Mouse (Mus musculus) lung, embryonic 14.5 days (tissue): ENCODE data around the gene Phf20. TPM values are rescaled to one million over a fixed set of nuclear protein-coding genes. Genes with fewer than 3 reads are reported as not detected.
"Not testable (repeated sequence)": the region's sequence is repeated elsewhere in the genome, so short reads cannot be mapped to it uniquely, and the experiment has no call there.

Experiments used
- ATAC-seq: fragments of 200-750 bp; cut with Nextera tagmentation; 2 replicates; pipeline ENCODE4 v1.8.0; 2017; ENCODE audit warnings: mild to moderate bottlenecking, moderate TSS enrichment, moderate library complexity; ENCODE audit not compliant: insufficient read depth
- DNase-seq: peaks from one replicate; pipeline ENCODE4 v3.0.0-alpha.2; 2015
- H3K27ac ChIP-seq: fragments of 300-500 bp; sonication (generic); 2 replicates; pipeline ENCODE4 v1.5.1; 2014; ENCODE audit warnings: low read depth, mild to moderate bottlenecking, moderate library complexity
- H3K27me3 ChIP-seq: fragments of 300-500 bp; sonication (generic); 2 replicates; pipeline ENCODE4 v1.6.1; 2014; ENCODE audit warnings: low read length, control low read depth; ENCODE audit not compliant: insufficient read depth
- H3K36me3 ChIP-seq: fragments of 300-500 bp; sonication (generic); 2 replicates; pipeline ENCODE4 v1.6.1; 2014; ENCODE audit warnings: control low read depth; ENCODE audit not compliant: insufficient read depth
- H3K4me1 ChIP-seq: fragments of 300-500 bp; sonication (generic); 2 replicates; pipeline ENCODE4 v1.6.1; 2014; ENCODE audit warnings: antibody characterized with exemption, control low read depth; ENCODE audit not compliant: insufficient read depth
- H3K4me2 ChIP-seq: fragments of 300-500 bp; sonication (generic); 2 replicates; pipeline ENCODE4 v1.6.1; 2014; ENCODE audit warnings: mild to moderate bottlenecking
- H3K4me3 ChIP-seq: fragments of 300-500 bp; sonication (generic); 2 replicates; pipeline ENCODE4 v1.5.1; 2014; ENCODE audit warnings: low read depth, low read length
- H3K9ac ChIP-seq: fragments of 300-500 bp; sonication (generic); 2 replicates; pipeline ENCODE4 v1.6.1; 2014
- H3K9me3 ChIP-seq: fragments of 300-500 bp; sonication (generic); 2 replicates; pipeline ENCODE4 v1.6.1; 2016; ENCODE audit warnings: low read depth, low read length, control low read depth
- CTCF ChIP-seq: IDR thresholded peaks from 2 replicates; pipeline ENCODE4 v1.5.1; 2016; ENCODE audit warnings: antibody characterized with exemption, low read depth
- WGBS: fragments of 180-500 bp; shearing (Covaris S2); extraction: QIAGEN DNeasy Blood & Tissue Kit; methylation state at CpG from one replicate; pipeline ENCODE4 v1.1.7; 2014; 5-methylcytosine and 5-hydroxymethylcytosine counted together
- polyA plus RNA-seq: library from polyadenylated mRNA; unstranded; fragments of >200 nt; fragmentation: Nextera tagmentation; extraction: Ambion mirVana; gene quantifications from 2 replicates; pipeline ENCODE4 v1.2.1, GENCODE M21; 2014

Gene Phf20
- polyA plus RNA-seq, 1 experiment from 2014 or later, result 73.6 TPM

DNA sequence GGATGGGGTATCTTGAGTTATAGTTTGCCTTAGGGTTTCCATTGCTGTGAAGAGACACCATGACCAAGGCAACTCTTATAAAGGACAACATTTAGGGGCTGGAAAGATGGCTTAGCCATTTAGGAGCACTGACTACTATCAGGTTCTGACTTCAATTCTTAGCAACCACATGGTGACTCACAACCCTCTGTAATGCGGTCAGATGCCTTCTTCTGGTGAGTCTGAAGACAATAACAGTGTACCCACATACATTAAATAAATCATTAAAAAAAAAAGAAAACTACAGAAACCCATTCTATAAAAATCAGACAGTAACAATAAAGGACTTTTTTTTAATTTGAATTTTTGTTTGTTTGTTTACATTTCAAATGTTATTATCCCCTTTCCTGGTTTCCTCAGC, 32.9 kb downstream of the Phf20 start:
- H3K27ac ChIP-seq, result no peak overlapping the region
- TF ChIP-seq CTCF, result no peak
- WGBS, result 100% methylated on average over 1 of the region's 1 CpGs
- peaks cover 56% of the 10 kb centered on the region for H3K36me3 ChIP-seq
- no peak for DNase-seq
- no peaks in the 10 kb centered on the region for H3K27me3 ChIP-seq
- no peaks in the 10 kb centered on the region for H3K4me1 ChIP-seq
- H3K9me3 ChIP-seq, result no peaks in the 10 kb centered on the region
- no peak for ATAC-seq
- no peak overlapping the region for H3K9ac ChIP-seq
- no peak overlapping the region for H3K4me2 ChIP-seq
- no peak overlapping the region for H3K4me3 ChIP-seq

DNA sequence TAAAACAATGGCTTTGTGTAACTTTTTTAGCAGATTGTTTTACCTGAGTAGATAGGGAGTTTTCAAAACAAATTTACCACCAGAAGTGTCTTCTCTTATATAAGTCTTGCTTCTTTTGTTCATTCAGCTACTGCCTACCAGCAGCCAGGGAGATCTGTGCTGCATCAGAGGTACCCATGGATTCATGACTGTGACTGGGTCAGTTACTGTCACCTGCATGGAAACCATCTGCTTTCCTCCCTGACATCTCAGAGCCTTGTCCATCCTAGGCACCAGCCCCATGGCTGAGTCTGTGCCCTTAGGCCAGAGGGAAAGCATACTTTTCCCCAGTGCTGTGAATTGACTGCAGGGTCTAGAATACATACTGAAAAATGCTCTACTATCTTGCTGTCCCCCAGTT, 35.1 kb downstream of the Phf20 start:
- no peak for ATAC-seq
- TF ChIP-seq CTCF, result no peak
- Histone ChIP-seq H3K27me3 (no peaks in the 10 kb centered on the region), H3K9me3 (no peaks in the 10 kb centered on the region), H3K36me3 (peaks cover 49% of the 10 kb centered on the region), H3K4me3 (no peak overlapping the region), H3K4me2 (no peak overlapping the region), H3K27ac (no peak overlapping the region), H3K9ac (no peak overlapping the region), H3K4me1 (no peaks in the 10 kb centered on the region)
- DNase-seq, result no peak

DNA sequence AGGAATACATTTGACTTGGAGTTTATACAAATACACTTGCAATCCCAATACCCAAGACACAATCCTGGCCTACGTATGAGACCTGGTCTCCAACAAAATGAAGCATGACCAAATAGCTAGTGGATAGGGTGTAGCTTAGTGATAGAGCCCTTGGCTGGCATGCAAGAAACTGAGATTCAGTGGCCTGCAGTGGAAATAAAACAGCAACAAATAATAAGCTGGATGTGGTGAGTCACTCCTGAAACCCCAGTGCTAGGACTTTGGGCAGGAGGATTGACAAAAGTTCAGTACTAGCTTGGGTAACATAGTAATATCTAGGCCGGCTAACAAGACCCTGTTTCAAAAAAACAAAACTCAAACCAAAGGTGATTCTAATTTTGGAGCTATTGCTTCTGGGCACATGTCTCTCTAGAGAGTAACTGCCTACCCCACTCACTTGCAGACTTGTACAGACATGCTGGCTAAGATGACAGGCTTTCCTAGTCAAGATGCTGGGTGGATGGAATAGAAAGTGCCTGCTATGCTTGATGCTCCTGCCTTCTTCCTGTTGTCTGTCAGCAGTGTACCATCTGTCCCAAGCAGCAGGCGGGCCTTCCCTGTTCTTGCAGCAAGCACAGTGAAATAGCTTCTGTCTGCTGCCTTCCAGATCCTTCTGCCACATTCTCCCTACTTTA, 37.1 kb downstream of the Phf20 start:
- H3K36me3 ChIP-seq, result peaks cover 46% of the 10 kb centered on the region
- no peak for ATAC-seq
- no peak for DNase-seq
- H3K4me1 ChIP-seq, result no peaks in the 10 kb centered on the region
- no peak overlapping the region for H3K4me3 ChIP-seq
- no peak overlapping the region for H3K9ac ChIP-seq
- no peak overlapping the region for H3K4me2 ChIP-seq
- 82% methylated on average over 3 of the region's 3 CpGs for WGBS
- no peaks in the 10 kb centered on the region for H3K27me3 ChIP-seq
- H3K27ac ChIP-seq, result no peak overlapping the region
- no peaks in the 10 kb centered on the region for H3K9me3 ChIP-seq
- no peak for TF ChIP-seq CTCF

DNA sequence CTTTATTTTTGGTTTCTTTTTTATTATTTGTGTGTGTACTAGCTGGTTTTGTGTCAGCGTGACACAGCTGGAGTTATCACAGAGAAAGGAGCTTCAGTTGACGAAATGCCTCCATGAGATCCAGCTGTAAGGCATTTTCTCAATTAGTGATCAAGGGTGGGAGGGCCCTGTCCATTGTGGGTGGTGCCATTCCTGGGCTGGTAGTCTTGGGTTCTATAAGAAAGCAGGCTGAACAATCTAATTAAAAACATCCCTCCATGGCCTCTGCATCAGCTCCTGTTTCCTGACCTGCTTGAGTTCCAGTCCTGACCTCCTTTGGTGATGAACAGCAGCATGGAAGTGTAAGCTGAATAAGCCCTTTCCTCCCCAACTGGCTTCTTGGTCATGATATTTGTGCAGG, 37.8 kb downstream of the Phf20 start:
- H3K27me3 ChIP-seq, H3K9ac ChIP-seq, H3K27ac ChIP-seq, ATAC-seq, H3K4me1 ChIP-seq, H3K4me2 ChIP-seq, DNase-seq, H3K4me3 ChIP-seq, H3K9me3 ChIP-seq: not testable (repeated sequence)
- H3K36me3 ChIP-seq, result peaks cover 43% of the 10 kb centered on the region
- WGBS, result 78% methylated on average over 2 of the region's 2 CpGs

DNA sequence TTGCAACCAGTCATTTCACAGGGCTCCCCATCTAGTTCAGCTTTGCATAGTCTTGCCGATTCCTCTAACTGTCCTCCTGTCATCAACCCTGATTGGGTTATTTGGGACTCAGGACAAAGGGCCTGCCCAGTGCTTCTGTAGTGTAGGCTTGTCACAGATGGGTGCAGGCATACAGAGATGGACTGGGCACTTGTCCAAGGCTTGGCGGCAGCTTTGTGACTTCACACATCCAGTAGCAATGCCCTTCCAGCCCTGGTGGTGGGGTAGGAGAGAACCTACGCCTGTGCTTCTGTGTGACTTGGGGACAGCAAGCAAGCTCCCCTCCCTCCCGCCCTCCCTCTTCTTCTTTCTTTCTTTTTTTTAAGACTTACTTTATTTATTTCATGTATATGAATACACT, 39.6 kb downstream of the Phf20 start:
- no peak for TF ChIP-seq CTCF
- peaks cover 47% of the 10 kb centered on the region for H3K36me3 ChIP-seq
- DNase-seq (peak; percentile 54), ATAC-seq (no peak)
- H3K4me3 ChIP-seq, result no peak overlapping the region
- H3K27me3 ChIP-seq, result no peaks in the 10 kb centered on the region
- no peaks in the 10 kb centered on the region for H3K9me3 ChIP-seq
- no peaks in the 10 kb centered on the region for H3K4me1 ChIP-seq
- H3K9ac ChIP-seq, result no peak overlapping the region
- WGBS, result 71% methylated on average over 4 of the region's 4 CpGs
- H3K4me2 ChIP-seq, result no peak overlapping the region
- no peak overlapping the region for H3K27ac ChIP-seq

DNA sequence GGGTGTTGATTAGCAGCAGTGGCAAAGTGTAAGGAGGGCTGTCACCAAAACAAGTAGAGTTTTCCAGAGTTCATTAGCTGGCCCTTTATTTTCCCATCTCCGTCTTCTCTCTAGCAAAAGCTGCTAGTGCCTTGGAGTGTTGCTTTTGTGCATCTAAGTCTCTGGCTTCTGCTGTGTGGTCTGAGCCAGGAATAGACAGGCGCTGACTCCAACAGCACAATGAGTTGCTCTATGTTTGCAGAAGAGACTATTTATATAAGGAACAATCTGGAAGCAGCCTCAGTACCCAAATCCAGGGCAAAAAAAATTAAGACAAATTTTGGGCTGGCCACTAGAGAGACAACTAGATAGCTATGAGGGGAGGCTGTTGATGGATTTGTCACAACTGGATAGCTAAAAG, 45.4 kb downstream of the Phf20 start:
- DNase-seq (no peak), ATAC-seq (no peak)
- no peaks in the 10 kb centered on the region for H3K9me3 ChIP-seq
- 84% methylated on average over 2 of the region's 2 CpGs for WGBS
- peaks cover 41% of the 10 kb centered on the region for H3K36me3 ChIP-seq
- H3K4me1 ChIP-seq, result no peaks in the 10 kb centered on the region
- no peak overlapping the region for H3K4me3 ChIP-seq
- H3K9ac ChIP-seq, result no peak overlapping the region
- TF ChIP-seq CTCF, result no peak
- H3K27ac ChIP-seq, result no peak overlapping the region
- no peak overlapping the region for H3K4me2 ChIP-seq
- H3K27me3 ChIP-seq, result no peaks in the 10 kb centered on the region

DNA sequence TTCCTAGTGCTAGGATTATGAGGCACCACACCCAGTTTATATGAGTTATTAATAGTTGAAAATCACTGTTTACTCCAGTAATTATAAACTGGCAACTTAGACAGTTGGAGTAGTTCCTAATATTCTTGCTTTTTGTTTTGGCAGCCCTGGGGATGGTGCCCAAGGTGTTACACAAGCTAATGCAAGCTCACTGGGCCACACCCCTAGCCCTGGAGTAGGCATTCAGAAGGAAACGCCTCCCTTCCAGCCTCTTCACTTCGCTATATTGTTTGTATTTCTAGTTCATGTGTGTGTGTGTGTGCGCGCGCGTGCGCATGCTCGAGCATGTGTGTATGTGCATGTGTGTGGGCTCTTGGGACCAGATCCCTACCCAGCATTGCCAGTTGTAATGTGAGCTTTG, 46.7 kb downstream of the Phf20 start:
- no peaks in the 10 kb centered on the region for H3K9me3 ChIP-seq
- H3K9ac ChIP-seq, result no peak overlapping the region
- TF ChIP-seq CTCF, result no peak
- no peak overlapping the region for H3K4me3 ChIP-seq
- H3K4me1 ChIP-seq, result no peaks in the 10 kb centered on the region
- no peak overlapping the region for H3K27ac ChIP-seq
- 86% methylated on average over 8 of the region's 8 CpGs for WGBS
- H3K4me2 ChIP-seq, result no peak overlapping the region
- DNase-seq (no peak), ATAC-seq (no peak)
- no peaks in the 10 kb centered on the region for H3K27me3 ChIP-seq
- H3K36me3 ChIP-seq, result peaks cover 41% of the 10 kb centered on the region

DNA sequence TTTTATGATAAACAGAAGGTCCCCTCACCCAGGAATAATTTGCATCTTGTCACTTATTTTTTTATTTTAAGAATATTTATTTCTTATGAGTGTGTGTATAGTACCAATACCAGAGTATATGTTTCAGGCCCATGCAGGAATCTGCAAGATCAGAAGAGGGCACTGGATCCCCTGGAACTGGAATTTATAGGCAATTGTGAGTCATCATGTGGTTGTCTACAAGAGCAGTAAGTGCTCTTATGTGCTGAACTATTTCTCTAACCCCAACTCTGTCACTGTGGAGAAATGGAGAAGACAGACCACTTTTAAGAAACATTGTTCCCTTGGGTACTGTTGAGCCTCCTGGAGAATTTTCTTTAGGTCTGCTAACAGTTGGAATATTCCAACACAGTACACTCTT, 51.3 kb downstream of the Phf20 start:
- no peak overlapping the region for H3K9ac ChIP-seq
- no peak for TF ChIP-seq CTCF
- H3K36me3 ChIP-seq, result peaks cover 53% of the 10 kb centered on the region
- H3K4me2 ChIP-seq, result no peak overlapping the region
- no peak overlapping the region for H3K4me3 ChIP-seq
- H3K27ac ChIP-seq, result no peak overlapping the region
- no peak for ATAC-seq
- no peaks in the 10 kb centered on the region for H3K4me1 ChIP-seq
- no peak for DNase-seq
- no peaks in the 10 kb centered on the region for H3K9me3 ChIP-seq
- H3K27me3 ChIP-seq, result no peaks in the 10 kb centered on the region
